10 mouse cellular contexts compared by ENCODE assay signal in genomic region chr5:130089626-130090393, GRCm38 (mm10). TPM values are rescaled to one million over a fixed set of nuclear protein-coding genes. Genes with fewer than 3 reads are reported as not detected.
DNase-seq lines count a peak whose midpoint lies in the region; ATAC-seq and TF ChIP-seq lines count a peak whose summit lies in the region.
"Had no signal": no experiment of that assay in that cellular context is flagged by ENCODE, and none has a peak within 500 bp of the region (broad histone marks: within the 10 kb centered on the region; RNA-seq: fewer than 3 reads in every experiment).

No protein-coding gene starts in this region.

- no peaks in the 10 kb centered on the region for H3K36me3 ChIP-seq in spleen, adult 2 months (ENCODE audit: control insufficient read depth, insufficient read depth, low read length)
- no peaks in the 10 kb centered on the region for H3K36me3 ChIP-seq in stomach, embryonic 15.5 days
- no peaks in the 10 kb centered on the region; the same call in 1 of the 2 replicates for H3K36me3 ChIP-seq in kidney, embryonic 14.5 days (ENCODE audit: control insufficient read depth, insufficient read depth, low read length)

- no peaks in the 10 kb centered on the region for H3K9me3 ChIP-seq in stomach, embryonic 15.5 days
- H3K9me3 ChIP-seq in kidney, embryonic 14.5 days (ENCODE audit: control insufficient read depth, low read length) = no peaks in the 10 kb centered on the region
- H3K9me3 ChIP-seq: embryonic facial prominence, embryonic 13.5 days; neural tube, embryonic 15.5 days had no signal

- no peak for TF ChIP-seq CTCF in spleen, adult 2 months (IDR thresholded peaks at IDR 0.05; ENCODE audit: extremely low read depth, insufficient read depth, insufficient read length, insufficient replicate concordance)
- no peak for TF ChIP-seq CTCF in left cerebral cortex, adult 2 months (IDR thresholded peaks at IDR 0.05)

- peak; percentile 25 for DNase-seq in gastrocnemius, postnatal 14 days
- no peak for DNase-seq in gastrocnemius, postnatal 4 days (ENCODE audit: low spot score in 2 of 2)
- DNase-seq in spleen, adult 2 months (ENCODE audit: low read depth in 1 of 2, low spot score in 2 of 2) = peak in 1 of 2 experiments; percentile 48
- DNase-seq in spleen, postnatal 4 days (ENCODE audit: low spot score in 2 of 2) = no peak
- DNase-seq in left cerebral cortex, adult 2 months (ENCODE audit: extremely low spot score in 1 of 2, low spot score in 2 of 2) = peak; percentile 15 to 41
- DNase-seq in retina, embryonic 14.5 days (ENCODE audit: low spot score) = no peak

- no peaks in the 10 kb centered on the region for H3K27me3 ChIP-seq in spleen, adult 2 months (ENCODE audit: control insufficient read depth, insufficient read depth, low read length)
- no peaks in the 10 kb centered on the region for H3K27me3 ChIP-seq in stomach, embryonic 15.5 days (replicated peaks)
- no peaks in the 10 kb centered on the region for H3K27me3 ChIP-seq in kidney, embryonic 14.5 days (ENCODE audit: control insufficient read depth, insufficient read depth, low read length)
- H3K27me3 ChIP-seq: embryonic facial prominence, embryonic 13.5 days; neural tube, embryonic 15.5 days had no signal

- H3K4me3 ChIP-seq in spleen, adult 2 months (ENCODE audit: extremely low read depth, insufficient read depth, insufficient read length) = no peak overlapping the region
- H3K4me3 ChIP-seq in left cerebral cortex, adult 2 months = no peak overlapping the region
- H3K4me3 ChIP-seq in stomach, embryonic 15.5 days (replicated peaks) = no peak overlapping the region
- H3K4me3 ChIP-seq in kidney, embryonic 14.5 days (ENCODE audit: low read length) = no peak overlapping the region
- H3K4me3 ChIP-seq: embryonic facial prominence, embryonic 13.5 days; neural tube, embryonic 15.5 days had no signal

- peak overlapping the region; percentile 67 for H3K27ac ChIP-seq in spleen, adult 2 months (ENCODE audit: insufficient read depth, low read length)
- peak overlapping the region; percentile 77 for H3K27ac ChIP-seq in left cerebral cortex, adult 2 months
- H3K27ac ChIP-seq in stomach, embryonic 15.5 days = 0 out of 2 replicates have a peak overlapping the region, but pooled peaks have one; percentile 31
- no peak overlapping the region for H3K27ac ChIP-seq in kidney, embryonic 14.5 days (ENCODE audit: low read depth, low read length)
- H3K27ac ChIP-seq: embryonic facial prominence, embryonic 13.5 days; neural tube, embryonic 15.5 days had no signal

- no peak for ATAC-seq in stomach, embryonic 15.5 days (ENCODE audit: insufficient read depth, low FRiP score, low read depth)
- ATAC-seq in kidney, embryonic 14.5 days (ENCODE audit: low FRiP score, low TSS enrichment) = no peak

- WGBS in spleen, adult 2 months = 55% methylated on average over 18 of the region's 18 CpGs
- 67% methylated on average over 18 of the region's 18 CpGs for WGBS in stomach, embryonic 15.5 days
- WGBS in kidney, embryonic 14.5 days = 86% methylated on average over 18 of the region's 18 CpGs

- no peak overlapping the region for H3K9ac ChIP-seq in stomach, embryonic 15.5 days
- H3K9ac ChIP-seq in kidney, embryonic 14.5 days (ENCODE audit: low read depth, low read length) = no peak overlapping the region
- H3K9ac ChIP-seq: embryonic facial prominence, embryonic 13.5 days; neural tube, embryonic 15.5 days had no signal

- TF ChIP-seq POLR2A in spleen, adult 2 months (IDR thresholded peaks at IDR 0.05; ENCODE audit: low read depth, low read length) = no peak

- H3K4me1 ChIP-seq in spleen, adult 2 months (ENCODE audit: control insufficient read depth, insufficient read depth, insufficient read length) = peaks cover 10% of the 10 kb centered on the region; the same call in 1 of the 2 replicates
- H3K4me1 ChIP-seq in stomach, embryonic 15.5 days = peaks cover 10% of the 10 kb centered on the region; the same call in 1 of the 2 replicates
- H3K4me1 ChIP-seq in kidney, embryonic 14.5 days (ENCODE audit: control insufficient read depth, insufficient read depth, low read length) = no peaks in the 10 kb centered on the region
- H3K4me1 ChIP-seq: embryonic facial prominence, embryonic 13.5 days; neural tube, embryonic 15.5 days had no signal

- intact Hi-C loops in gastrocnemius, postnatal 14 days (cut with DNase I; ENCODE audit: low total_unique reads) = no loop called here
- intact Hi-C loops in left cerebral cortex, adult 2 months (cut with DNase I) = loop anchor here (10.0 kb wide), 1 partner anchor 45 kb away; no protein-coding TSS in a partner anchor

- no peak overlapping the region for H3K4me2 ChIP-seq in stomach, embryonic 15.5 days
- no peak overlapping the region for H3K4me2 ChIP-seq in kidney, embryonic 14.5 days (replicated peaks; ENCODE audit: low read depth, low read length)
- H3K4me2 ChIP-seq: embryonic facial prominence, embryonic 13.5 days; neural tube, embryonic 15.5 days had no signal

RNA-seq across cellular contexts. Expression of gene Tpst1, which starts 16.7 kb away (rescaled TPM):
- 10 to 100 TPM; 15.6 to 22.6 TPM for total RNA-seq in gastrocnemius, postnatal 14 days (2021)
- total RNA-seq in gastrocnemius, postnatal 4 days (2021) = 10 to 100 TPM; 40.6 to 41.8 TPM
- 10.9 and 15.5 TPM in 2 replicates for polyA plus RNA-seq in spleen, adult 2 months (2012; rRNA removed)
- 10 to 100 TPM; 34.0 to 34.1 TPM for total RNA-seq in left cerebral cortex, adult 2 months (2021)
- 70.1 and 77.3 TPM in 2 replicates for polyA plus RNA-seq in stomach, embryonic 15.5 days (2015; fragmentation: Nextera tagmentation; extraction: Ambion mirVana)
- polyA plus RNA-seq in kidney, embryonic 14.5 days (2014; fragmentation: Nextera tagmentation; extraction: Ambion mirVana) = 61.8 and 70.7 TPM in 2 replicates

RNA-seq across cellular contexts. Expression of gene Kctd7, which starts 54.9 kb away (rescaled TPM):
- 1 to 10 TPM; 1.7 to 3.1 TPM for total RNA-seq in gastrocnemius, postnatal 14 days (2021)
- 1 to 10 TPM; 6.6 to 8.0 TPM for total RNA-seq in gastrocnemius, postnatal 4 days (2021)
- 5.2 and 8.9 TPM in 2 replicates for polyA plus RNA-seq in spleen, adult 2 months (2012; rRNA removed)
- 10 to 100 TPM; 13.2 to 13.8 TPM for total RNA-seq in left cerebral cortex, adult 2 months (2021)
- 4.8 and 5.4 TPM in 2 replicates for polyA plus RNA-seq in stomach, embryonic 15.5 days (2015; fragmentation: Nextera tagmentation; extraction: Ambion mirVana)
- 2.2 and 4.3 TPM in 2 replicates for polyA plus RNA-seq in kidney, embryonic 14.5 days (2014; fragmentation: Nextera tagmentation; extraction: Ambion mirVana)

Comparison
In these comparisons a context has a peak if more than half of its experiments do, and no peak if none do; other contexts are left out.
1. DNase-seq: peak in gastrocnemius, postnatal 14 days (single experiment) and left cerebral cortex, adult 2 months (2 of 2); none in gastrocnemius, postnatal 4 days (0 of 2), spleen, postnatal 4 days (0 of 2) and retina, embryonic 14.5 days (single experiment).